Mouse (Mus musculus) liver, embryonic 14.5 days (tissue): ENCODE data around the gene Ckmt2. TPM values are rescaled to one million over a fixed set of nuclear protein-coding genes. Genes with fewer than 3 reads are reported as not detected.

ENCODE experiments used
- ATAC-seq: fragments of 200-750 bp; cut with Nextera tagmentation; 2 replicates; pipeline ENCODE4 v1.8.0; 2017; ENCODE audit warnings: moderate number of reproducible peaks, mild to moderate bottlenecking, moderate library complexity; ENCODE audit not compliant: insufficient read depth
- DNase-seq, 3 experiments: peaks; one replicate each; pipeline ENCODE4 v3.0.0-alpha.2; 2012 to 2013; ENCODE audit warnings: low read depth in 3 of 3, low spot score in 3 of 3
- H3K27ac ChIP-seq: fragments of 300-500 bp; sonication (generic); 2 replicates; pipeline ENCODE4 v1.5.1; 2014; ENCODE audit warnings: moderate library complexity, mild to moderate bottlenecking, control low read depth, inconsistent platforms
- H3K27me3 ChIP-seq: fragments of 300-500 bp; sonication (generic); 2 replicates; pipeline ENCODE4 v1.6.1; 2014; ENCODE audit warnings: mild to moderate bottlenecking, low read length, moderate library complexity; ENCODE audit not compliant: control insufficient read depth, insufficient read depth
- H3K36me3 ChIP-seq: fragments of 300-500 bp; sonication (generic); replicated peaks from 2 replicates; pipeline ENCODE4 v1.6.1; 2014; ENCODE audit warnings: low read depth; ENCODE audit not compliant: control insufficient read depth, insufficient read depth
- H3K4me1 ChIP-seq, 2 experiments: fragments of 200-500 bp in 1 of 2; fragments of 300-500 bp in 1 of 2; sonication (generic) in 1 of 2; replicated peaks; 2 replicates each; pipeline ENCODE4 v1.6.1; 2012 to 2014; ENCODE audit warnings: antibody characterized with exemption in 1 of 2, inconsistent platforms in 1 of 2, low read length in 1 of 2; ENCODE audit not compliant: control insufficient read depth in 2 of 2, insufficient read depth in 2 of 2
- H3K4me2 ChIP-seq: fragments of 300-500 bp; sonication (generic); 2 replicates; pipeline ENCODE4 v1.6.1; 2014; ENCODE audit warnings: low read depth, mild to moderate bottlenecking, control low read depth, moderate library complexity
- H3K4me3 ChIP-seq, 2 experiments: fragments of 200-500 bp in 1 of 2; fragments of 300-500 bp in 1 of 2; sonication (generic) in 1 of 2; 2 replicates each; pipeline ENCODE4 v1.5.1; 2012 to 2014; ENCODE audit warnings: low read depth in 2 of 2, low read length in 2 of 2, mild to moderate bottlenecking in 2 of 2, control low read depth in 1 of 2, inconsistent platforms in 1 of 2, moderate library complexity in 1 of 2; ENCODE audit not compliant: insufficient read depth in 1 of 2
- H3K9ac ChIP-seq: fragments of 300-500 bp; sonication (generic); replicated peaks from 2 replicates; pipeline ENCODE4 v1.6.1; 2014; ENCODE audit warnings: mild to moderate bottlenecking, control low read depth, moderate library complexity
- H3K9me3 ChIP-seq: fragments of 300-500 bp; sonication (generic); 2 replicates; pipeline ENCODE4 v1.6.1; 2016; ENCODE audit warnings: low read length, mixed read lengths; ENCODE audit not compliant: control insufficient read depth
- CTCF ChIP-seq: IDR thresholded peaks from 2 replicates; pipeline ENCODE4 v1.5.1; 2016; ENCODE audit warnings: antibody characterized with exemption, low read depth, control low read depth
- EP300 ChIP-seq: IDR thresholded peaks from 2 replicates; pipeline ENCODE4 v1.6.1; 2016; ENCODE audit warnings: antibody characterized with exemption, low read depth
- WGBS: fragments of 180-500 bp; shearing (Covaris S2); extraction: QIAGEN DNeasy Blood & Tissue Kit; methylation state at CpG from one replicate; pipeline ENCODE4 v1.1.7; 2014; ENCODE audit not compliant: insufficient replicate concordance; 5-methylcytosine and 5-hydroxymethylcytosine counted together
- polyA plus RNA-seq, 2 experiments: library from polyadenylated mRNA; depleted of rRNA in 1 of 2; stranded (reverse) in 1 of 2; unstranded in 1 of 2; fragments of >200 nt; fragmentation: Nextera tagmentation in 1 of 2; extraction: Ambion mirVana in 1 of 2; gene quantifications; 2 replicates each; pipeline versions ENCODE4 v1.2.1 to v1.2.3; 2012 to 2014

Ckmt2 gene
- polyA plus RNA-seq (2012; rRNA removed) (not detected in 2 replicates), polyA plus RNA-seq (2014; fragmentation: Nextera tagmentation; extraction: Ambion mirVana) (not detected in 2 replicates)

- 43% methylated on average over 5 of the region's 5 CpGs for WGBS
- no peaks in the 10 kb centered on the region for H3K4me1 ChIP-seq
- no peak for TF ChIP-seq EP300
- TF ChIP-seq CTCF: no peak
- H3K27ac ChIP-seq: no peak within 1 kb of the TSS
- ATAC-seq: no peak
- no peak within 1 kb of the TSS for H3K9ac ChIP-seq
- no peak for DNase-seq
- no peak within 1 kb of the TSS for H3K4me3 ChIP-seq
- H3K27me3 ChIP-seq: no peaks in the 10 kb centered on the region
- no peaks in the 10 kb centered on the region for H3K36me3 ChIP-seq
- no peaks in the 10 kb centered on the region for H3K9me3 ChIP-seq
- no peak within 1 kb of the TSS for H3K4me2 ChIP-seq
These were observed at the start of gene Ckmt2 for GRCm38 (mm10) chr13:91876741-91877349. Gene Ckmt2 (minus strand): TSS chr13:91876885.

DNA sequence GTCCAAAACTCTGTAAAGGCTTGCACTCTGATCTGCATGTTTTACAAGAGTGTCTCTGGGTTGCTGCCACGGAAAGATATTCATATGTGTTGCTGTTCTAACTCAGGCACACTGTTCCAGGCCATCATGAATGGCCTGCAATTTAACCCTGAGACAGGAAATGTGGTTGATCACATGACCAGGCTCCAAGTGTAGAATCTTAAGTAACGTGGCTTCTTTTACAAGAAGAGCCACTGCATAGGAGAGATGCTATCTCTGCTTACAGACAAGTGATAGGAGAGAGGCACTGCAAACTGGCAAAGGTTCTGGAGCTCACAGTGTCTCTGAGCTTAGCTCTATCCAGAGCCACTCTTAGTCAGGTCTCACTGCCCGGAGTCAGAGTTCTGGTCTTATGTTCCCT, 44.3 kb upstream of the Ckmt2 start:
- Histone ChIP-seq H3K36me3 (no peaks in the 10 kb centered on the region), H3K4me1 (no peaks in the 10 kb centered on the region), H3K4me2 (no peak overlapping the region), H3K4me3 (no peak overlapping the region), H3K9ac (no peak overlapping the region), H3K27ac (no peak overlapping the region), H3K27me3 (no peaks in the 10 kb centered on the region), H3K9me3 (no peaks in the 10 kb centered on the region)
- DNase-seq: no peak
- ATAC-seq: no peak
- 32% methylated on average over 3 of the region's 3 CpGs for WGBS
- TF ChIP-seq CTCF (no peak), EP300 (no peak)

GRCm38 (mm10) chr13:91918764-91919163, 42.1 kb upstream of the Ckmt2 start:
- H3K4me2 ChIP-seq: no peak overlapping the region
- DNase-seq: no peak
- no peak overlapping the region for H3K4me3 ChIP-seq
- no peaks in the 10 kb centered on the region for H3K4me1 ChIP-seq
- H3K36me3 ChIP-seq: no peaks in the 10 kb centered on the region
- no peaks in the 10 kb centered on the region for H3K9me3 ChIP-seq
- H3K9ac ChIP-seq: no peak overlapping the region
- TF ChIP-seq CTCF (no peak), EP300 (no peak)
- no peaks in the 10 kb centered on the region for H3K27me3 ChIP-seq
- no peak for ATAC-seq
- no peak overlapping the region for H3K27ac ChIP-seq
- WGBS: 74% methylated on average over 5 of the region's 5 CpGs

DNA sequence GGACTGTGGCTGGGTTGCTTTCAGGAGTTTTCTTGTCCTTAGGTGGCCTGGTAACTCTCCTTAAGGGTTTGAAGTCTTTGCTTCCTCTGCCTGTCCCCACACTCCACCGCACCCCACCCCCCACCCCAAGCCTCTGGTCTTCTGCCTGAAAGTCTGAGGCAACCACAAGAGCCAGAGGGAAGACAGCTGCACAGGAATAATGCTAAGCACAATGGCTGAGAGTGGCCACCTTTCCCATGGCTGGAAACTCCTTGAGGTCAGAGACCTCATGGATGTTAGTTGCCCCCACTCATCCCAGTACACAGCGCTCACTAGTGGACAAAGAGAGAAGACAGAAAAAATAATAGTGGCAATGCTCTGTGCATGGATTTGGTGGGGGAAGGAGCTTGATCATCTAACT, 41.1 kb upstream of the Ckmt2 start:
- ATAC-seq (no peak), DNase-seq (no peak)
- TF ChIP-seq CTCF (no peak), EP300 (no peak)
- Histone ChIP-seq H3K4me2 (no peak overlapping the region), H3K4me1 (no peaks in the 10 kb centered on the region), H3K36me3 (no peaks in the 10 kb centered on the region), H3K9me3 (no peaks in the 10 kb centered on the region), H3K27me3 (no peaks in the 10 kb centered on the region), H3K9ac (no peak overlapping the region), H3K27ac (no peak overlapping the region), H3K4me3 (no peak overlapping the region)
- WGBS: 69% methylated on average over 2 of the region's 2 CpGs

GRCm38 (mm10) chr13:91916308-91916707, 39.6 kb upstream of the Ckmt2 start:
- Histone ChIP-seq H3K4me3 (no peak overlapping the region), H3K4me2 (no peak overlapping the region), H3K27ac (no peak overlapping the region), H3K27me3 (no peaks in the 10 kb centered on the region), H3K4me1 (no peaks in the 10 kb centered on the region), H3K9ac (no peak overlapping the region), H3K9me3 (no peaks in the 10 kb centered on the region), H3K36me3 (no peaks in the 10 kb centered on the region)
- TF ChIP-seq EP300: no peak
- no peak for TF ChIP-seq CTCF
- ATAC-seq (no peak), DNase-seq (no peak)
- 65% methylated on average over 5 of the region's 5 CpGs for WGBS
